Mouse (Mus musculus): ENCODE results near the gene Slc39a11. TPM values are rescaled to one million over a fixed set of nuclear protein-coding genes. Genes with fewer than 3 reads are reported as not detected.
"Not testable (repeated sequence)": the region's sequence is repeated elsewhere in the genome, so short reads cannot be mapped to it uniquely, and the experiment has no call there.

Gene Slc39a11
- polyA plus RNA-seq, 1 experiment, result 16.9 TPM

DNA sequence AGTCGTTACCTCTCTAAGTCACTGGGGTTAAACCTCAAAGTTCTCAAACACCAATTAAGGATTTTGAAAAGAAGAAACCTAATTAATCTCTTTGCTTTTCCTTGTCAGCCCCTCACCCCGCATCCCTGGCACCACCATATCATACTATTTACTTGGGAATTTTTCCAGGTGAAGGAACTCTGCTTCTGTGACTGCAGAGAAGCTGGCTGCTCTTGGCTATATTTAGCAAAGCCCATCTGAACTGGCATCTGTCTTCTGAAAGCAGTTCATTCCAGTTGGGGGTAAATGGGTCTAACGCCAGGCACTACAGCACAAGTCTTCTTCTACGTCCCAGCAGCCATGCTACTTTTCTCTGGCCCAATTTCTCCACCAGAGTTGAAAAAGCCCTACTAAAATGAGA is 23.7 kb upstream of the Slc39a11 start:
- WGBS, result 80% methylated on average over 4 of the region's 4 CpGs
- DNase-seq, result no peak

DNA sequence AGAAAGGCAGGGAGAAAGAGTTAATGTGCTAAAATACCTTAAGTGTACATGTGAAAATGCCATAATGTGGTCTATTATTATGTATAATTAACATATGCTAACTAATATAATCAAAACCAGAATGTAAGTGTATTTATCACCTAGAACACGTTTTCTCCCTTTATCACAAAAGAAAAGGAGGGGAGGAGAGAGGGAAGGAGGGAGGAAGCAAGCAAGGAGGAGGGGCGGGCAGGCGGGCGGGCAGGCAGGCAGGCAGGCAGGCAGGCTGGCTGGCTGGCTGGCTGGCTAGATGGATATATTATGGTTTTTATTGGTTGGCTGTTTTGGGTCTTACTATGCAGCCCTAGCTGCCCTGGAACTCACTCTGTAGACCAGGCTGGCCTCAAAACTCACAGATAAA is 19.8 kb upstream of the Slc39a11 start:
- 80% methylated on average over 4 of the region's 4 CpGs for WGBS
- Histone ChIP-seq H3K4me3 (replicated peaks; ENCODE audit: extremely low read depth, low read depth, low read length) (no peak overlapping the region), H3K4me1 (ENCODE audit: control insufficient read depth, insufficient read depth, low read length) (peaks cover 16% of the 10 kb centered on the region)
- no peak for DNase-seq
- TF ChIP-seq CTCF (IDR thresholded peaks at IDR 0.05; ENCODE audit: insufficient read depth, low read length), result no peak
- TF ChIP-seq POLR2A (IDR thresholded peaks at IDR 0.05; ENCODE audit: borderline replicate concordance, extremely low read depth, low read depth, low read length), result no peak

More for the DNA sequence above, 23.7 kb upstream of the Slc39a11 start:
- TF ChIP-seq POLR2A (IDR thresholded peaks at IDR 0.05; ENCODE audit: borderline replicate concordance, extremely low read depth, low read depth, low read length), result no peak
- no peak for TF ChIP-seq CTCF (IDR thresholded peaks at IDR 0.05; ENCODE audit: insufficient read depth, low read length)
- Histone ChIP-seq H3K4me1 (ENCODE audit: control insufficient read depth, insufficient read depth, low read length) (peaks cover 3% of the 10 kb centered on the region; the same call in 1 of the 2 replicates), H3K4me3 (replicated peaks; ENCODE audit: extremely low read depth, low read depth, low read length) (no peak overlapping the region)

DNA sequence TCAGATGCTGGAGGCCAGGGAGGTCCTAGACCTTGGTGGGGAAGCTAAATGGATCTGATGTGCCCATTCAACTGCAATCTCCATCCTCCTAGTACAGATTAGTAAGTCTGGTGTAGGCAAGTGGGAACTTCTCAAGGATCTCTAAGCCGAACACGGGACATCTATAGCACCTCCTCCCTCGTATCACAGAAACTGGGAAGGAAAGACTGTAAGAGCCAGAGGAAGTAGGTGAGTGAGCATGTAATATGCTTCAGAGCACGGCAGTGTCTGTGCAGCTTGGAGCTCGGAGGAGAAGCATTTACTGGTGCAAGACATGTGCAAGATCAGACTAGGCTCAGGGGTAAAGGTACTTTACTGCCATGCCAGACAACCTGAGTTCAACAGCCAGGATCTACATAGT is 19.0 kb upstream of the Slc39a11 start:
- Histone ChIP-seq H3K4me1 (ENCODE audit: control insufficient read depth, insufficient read depth, low read length) (peaks cover 16% of the 10 kb centered on the region), H3K4me3 (replicated peaks; ENCODE audit: extremely low read depth, low read depth, low read length) (no peak overlapping the region)
- TF ChIP-seq POLR2A (IDR thresholded peaks at IDR 0.05; ENCODE audit: borderline replicate concordance, extremely low read depth, low read depth, low read length), result no peak
- TF ChIP-seq CTCF (IDR thresholded peaks at IDR 0.05; ENCODE audit: insufficient read depth, low read length), result no peak
- DNase-seq, result no peak
- WGBS, result 67% methylated on average over 5 of the region's 5 CpGs

DNA sequence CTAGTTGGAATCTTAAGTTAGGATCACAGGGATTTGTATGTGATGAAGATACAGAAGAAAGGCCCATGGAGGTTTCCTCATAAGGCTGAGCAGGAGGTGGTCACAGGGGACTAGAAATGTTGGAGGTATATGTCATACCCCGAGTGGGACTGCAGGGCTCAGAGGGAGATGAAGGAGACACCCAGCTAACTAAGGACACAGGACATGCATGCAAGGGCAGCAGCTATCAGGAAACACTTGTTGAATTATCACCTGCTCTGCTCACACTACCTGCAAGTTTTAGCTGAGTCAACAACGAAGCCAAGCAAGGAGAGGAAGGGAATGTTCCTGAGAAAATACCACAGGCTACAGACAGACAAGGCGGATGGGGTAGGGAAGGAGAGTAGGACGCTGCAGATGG is 17.8 kb upstream of the Slc39a11 start:
- no peak for DNase-seq
- Histone ChIP-seq H3K4me1 (ENCODE audit: control insufficient read depth, insufficient read depth, low read length) (peaks cover 16% of the 10 kb centered on the region), H3K4me3 (replicated peaks; ENCODE audit: extremely low read depth, low read depth, low read length) (no peak overlapping the region)
- WGBS, result 63% methylated on average over 4 of the region's 4 CpGs
- TF ChIP-seq CTCF (IDR thresholded peaks at IDR 0.05; ENCODE audit: insufficient read depth, low read length), result no peak
- no peak for TF ChIP-seq POLR2A (IDR thresholded peaks at IDR 0.05; ENCODE audit: borderline replicate concordance, extremely low read depth, low read depth, low read length)

- 50% methylated on average over 2 of the region's 2 CpGs for whole genome bisulfite sequencing
- TF ChIP-seq POLR2A (IDR thresholded peaks at IDR 0.05; ENCODE audit: borderline replicate concordance, extremely low read depth, low read depth, low read length) (no peak), CTCF (IDR thresholded peaks at IDR 0.05; ENCODE audit: insufficient read depth, low read length) (no peak)
- peaks cover 16% of the 10 kb centered on the region for H3K4me1 ChIP-seq (ENCODE audit: control insufficient read depth, insufficient read depth, low read length)
- H3K4me3 ChIP-seq (replicated peaks; ENCODE audit: extremely low read depth, low read depth, low read length), result no peak overlapping the region
- no peak for DNase-seq
Measured at GRCm38 (mm10) chr11:113667122-113667521, 17.2 kb upstream of the Slc39a11 start.

DNA sequence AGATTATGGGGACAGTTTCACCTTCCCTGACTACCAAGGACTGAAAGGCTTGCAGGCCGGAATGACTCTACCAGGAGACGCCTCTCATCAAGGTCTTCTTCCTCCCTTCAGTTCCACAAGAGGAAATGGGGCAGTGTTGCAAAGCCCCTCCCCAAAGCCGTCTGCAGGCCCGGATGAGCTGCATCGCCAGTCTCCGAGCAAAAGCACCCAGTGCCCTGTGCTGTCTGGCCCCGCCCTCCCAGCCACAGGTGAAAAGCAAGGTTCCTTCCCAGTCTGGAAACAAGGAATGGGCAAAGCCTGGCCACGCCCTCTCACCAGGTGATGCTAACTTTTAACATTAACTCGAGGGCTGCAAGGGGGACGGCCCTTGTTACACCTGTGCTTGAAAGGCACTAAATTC is 16.8 kb upstream of the Slc39a11 start:
- Histone ChIP-seq H3K4me3 (replicated peaks; ENCODE audit: extremely low read depth, low read depth, low read length) (no peak overlapping the region), H3K4me1 (ENCODE audit: control insufficient read depth, insufficient read depth, low read length) (peaks cover 16% of the 10 kb centered on the region)
- 30% methylated on average over 10 of the region's 10 CpGs for WGBS
- no peak for TF ChIP-seq CTCF (IDR thresholded peaks at IDR 0.05; ENCODE audit: insufficient read depth, low read length)
- TF ChIP-seq POLR2A (IDR thresholded peaks at IDR 0.05; ENCODE audit: borderline replicate concordance, extremely low read depth, low read depth, low read length), result no peak
- no peak for DNase-seq

GRCm38 (mm10) chr11:113666205-113666604 is 16.3 kb upstream of the Slc39a11 start:
- Histone ChIP-seq H3K4me1 (ENCODE audit: control insufficient read depth, insufficient read depth, low read length) (peaks cover 16% of the 10 kb centered on the region), H3K4me3 (replicated peaks; ENCODE audit: extremely low read depth, low read depth, low read length) (no peak overlapping the region)
- 47% methylated on average over 6 of the region's 6 CpGs for WGBS
- TF ChIP-seq CTCF (IDR thresholded peaks at IDR 0.05; ENCODE audit: insufficient read depth, low read length) (no peak), POLR2A (IDR thresholded peaks at IDR 0.05; ENCODE audit: borderline replicate concordance, extremely low read depth, low read depth, low read length) (no peak)
- DNase-seq, result no peak

DNA sequence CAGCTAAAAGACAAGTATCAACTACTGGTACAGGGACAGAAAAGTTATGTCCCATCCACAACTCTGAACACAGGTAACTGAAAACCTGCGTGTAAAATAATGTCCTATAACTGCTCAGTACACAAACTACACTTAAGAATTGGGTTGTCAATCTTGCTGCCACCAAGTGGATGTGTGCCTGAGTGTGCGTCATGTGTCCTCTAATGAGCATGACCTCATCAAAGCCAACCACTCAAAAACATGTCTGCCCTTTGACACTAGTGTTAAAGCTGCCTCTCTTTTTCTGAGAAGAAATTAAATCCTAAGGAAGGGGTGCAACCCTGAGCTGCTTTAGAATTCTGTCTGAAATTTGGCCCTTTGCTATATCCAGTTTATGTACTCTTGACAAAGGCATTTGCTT is 14.4 kb upstream of the Slc39a11 start:
- Histone ChIP-seq H3K4me1 (ENCODE audit: control insufficient read depth, insufficient read depth, low read length) (peaks cover 16% of the 10 kb centered on the region), H3K4me3 (replicated peaks; ENCODE audit: extremely low read depth, low read depth, low read length) (no peak overlapping the region)
- no peak for DNase-seq
- TF ChIP-seq POLR2A (IDR thresholded peaks at IDR 0.05; ENCODE audit: borderline replicate concordance, extremely low read depth, low read depth, low read length) (no peak), CTCF (IDR thresholded peaks at IDR 0.05; ENCODE audit: insufficient read depth, low read length) (no peak)
- WGBS, result 58% methylated on average over 2 of the region's 2 CpGs

DNA sequence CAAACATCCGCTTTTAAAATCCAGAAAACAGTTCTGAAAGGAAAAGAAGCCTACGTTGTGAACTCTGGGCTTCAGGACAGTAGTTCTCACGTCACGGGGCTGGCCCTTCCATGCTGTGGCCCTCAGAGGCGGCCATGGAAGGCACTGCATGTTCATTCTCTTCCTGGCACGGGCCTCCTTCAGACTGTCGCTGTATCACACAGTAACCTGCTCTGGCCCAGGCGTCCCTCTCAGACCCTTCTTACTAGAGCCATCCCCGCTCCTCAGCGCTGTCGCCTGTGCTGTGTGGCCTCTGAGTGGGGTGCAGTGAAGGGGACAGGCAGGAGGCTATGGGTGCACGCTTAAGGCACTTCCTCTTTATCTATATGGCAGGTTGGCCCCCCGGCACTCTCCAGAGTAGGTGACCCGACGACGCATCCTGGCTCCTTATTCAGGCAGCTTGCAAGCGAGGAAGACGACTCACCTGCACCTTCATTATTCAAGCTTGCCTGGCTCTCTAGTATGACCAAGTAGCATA is 12.0 kb upstream of the Slc39a11 start:
- Histone ChIP-seq H3K4me3 (replicated peaks; ENCODE audit: extremely low read depth, low read depth, low read length) (no peak overlapping the region), H3K4me1 (ENCODE audit: control insufficient read depth, insufficient read depth, low read length) (peaks cover 7% of the 10 kb centered on the region)
- DNase-seq, result no peak
- WGBS, result 90% methylated on average over 18 of the region's 18 CpGs
- TF ChIP-seq CTCF (IDR thresholded peaks at IDR 0.05; ENCODE audit: insufficient read depth, low read length) (no peak), POLR2A (IDR thresholded peaks at IDR 0.05; ENCODE audit: borderline replicate concordance, extremely low read depth, low read depth, low read length) (no peak)

GRCm38 (mm10) chr11:113660940-113661339 is 11.1 kb upstream of the Slc39a11 start:
- TF ChIP-seq POLR2A (IDR thresholded peaks at IDR 0.05; ENCODE audit: borderline replicate concordance, extremely low read depth, low read depth, low read length) (no peak), CTCF (IDR thresholded peaks at IDR 0.05; ENCODE audit: insufficient read depth, low read length) (no peak)
- no peak for DNase-seq
- WGBS, result 86% methylated on average over 11 of the region's 11 CpGs
- Histone ChIP-seq H3K4me3 (replicated peaks; ENCODE audit: extremely low read depth, low read depth, low read length) (no peak overlapping the region), H3K4me1 (ENCODE audit: control insufficient read depth, insufficient read depth, low read length) (no peaks in the 10 kb centered on the region; the same call in 1 of the 2 replicates)

DNA sequence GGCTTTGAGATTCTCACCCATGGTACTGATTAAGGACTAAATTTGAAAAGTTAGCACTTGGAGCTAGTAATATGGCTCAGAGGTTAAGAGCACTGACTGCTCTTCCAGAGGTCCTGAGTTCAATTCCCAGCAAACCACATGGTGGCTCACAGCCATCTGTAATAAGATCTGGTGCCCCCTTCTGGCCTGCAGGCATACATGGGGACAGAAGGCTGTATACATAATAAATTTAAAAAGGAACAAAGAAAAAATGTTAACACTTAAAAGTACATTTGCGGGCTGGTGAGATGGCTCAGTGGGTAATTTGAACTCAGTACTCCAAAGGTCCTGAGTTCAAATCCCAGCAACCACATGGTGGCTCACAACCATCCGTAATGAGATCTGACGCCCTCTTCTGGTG is 10.3 kb upstream of the Slc39a11 start:
- not testable (repeated sequence) for H3K4me1 ChIP-seq (ENCODE audit: control insufficient read depth, insufficient read depth, low read length); DNase-seq; H3K4me3 ChIP-seq (replicated peaks; ENCODE audit: extremely low read depth, low read depth, low read length)
- WGBS, result 91% methylated on average over 3 of the region's 3 CpGs
